ENCODE assay signal across 15 mouse cellular contexts in genomic region chr2:26106233-26106632, GRCm38 (mm10).
"Had no signal": no experiment of that assay in that cellular context is flagged by ENCODE, and none has a peak within 500 bp of the region (broad histone marks: within the 10 kb centered on the region; RNA-seq: fewer than 3 reads in every experiment).

No protein-coding gene starts in this region.

- DNase-seq: retina, postnatal 1 day; right cerebral cortex, adult 18-20 months; right cerebral cortex, postnatal 14 days; right cerebral cortex, postnatal 25 days; right cerebral cortex, postnatal 4 days; spleen, adult 18-20 months; thymus, adult 18-20 months; thymus, adult 2 months; thymus, postnatal 14 days; thymus, postnatal 25 days; thymus, postnatal 36 days; thymus, postnatal 4 days had no signal

- H3K36me3 ChIP-seq: neural tube, embryonic 13.5 days; neural tube, embryonic 15.5 days; stomach, embryonic 15.5 days had no signal

- H3K27me3 ChIP-seq: neural tube, embryonic 13.5 days; neural tube, embryonic 15.5 days; stomach, embryonic 15.5 days had no signal

- H3K9me3 ChIP-seq: neural tube, embryonic 13.5 days; neural tube, embryonic 15.5 days; stomach, embryonic 15.5 days had no signal

- H3K4me1 ChIP-seq: stomach, embryonic 15.5 days had no signal

- H3K4me3 ChIP-seq: neural tube, embryonic 13.5 days; neural tube, embryonic 15.5 days; stomach, embryonic 15.5 days had no signal

- H3K9ac ChIP-seq: neural tube, embryonic 13.5 days; neural tube, embryonic 15.5 days; stomach, embryonic 15.5 days had no signal

- H3K27ac ChIP-seq: neural tube, embryonic 13.5 days; neural tube, embryonic 15.5 days; stomach, embryonic 15.5 days had no signal

- H3K4me2 ChIP-seq: neural tube, embryonic 13.5 days; neural tube, embryonic 15.5 days; stomach, embryonic 15.5 days had no signal
